Mouse (Mus musculus) gastrocnemius, postnatal 14 days (tissue): ENCODE measurements around the gene Ankrd54. TPM values are rescaled to one million over a fixed set of nuclear protein-coding genes. Genes with fewer than 3 reads are reported as not detected.

ENCODE experiments used
- DNase-seq: peaks from one replicate; pipeline ENCODE4 v3.0.0; 2021; ENCODE audit warnings: mixed read lengths
- intact Hi-C: fragments of 180-260 bp; cut with DNase I; formaldehyde crosslinking; loops from one replicate; pipeline ENCODE4 v1.15.1; 2025; ENCODE audit warnings: low total_unique reads
- total RNA-seq, 2 experiments: library from RNA; stranded (reverse); gene quantifications; 2 replicates each; pipeline ENCODE4 v1.2.3; 2021

The Ankrd54 gene
- total RNA-seq, 2 experiments from 2014 or later: 5.4 to 6.1 TPM

DNA sequence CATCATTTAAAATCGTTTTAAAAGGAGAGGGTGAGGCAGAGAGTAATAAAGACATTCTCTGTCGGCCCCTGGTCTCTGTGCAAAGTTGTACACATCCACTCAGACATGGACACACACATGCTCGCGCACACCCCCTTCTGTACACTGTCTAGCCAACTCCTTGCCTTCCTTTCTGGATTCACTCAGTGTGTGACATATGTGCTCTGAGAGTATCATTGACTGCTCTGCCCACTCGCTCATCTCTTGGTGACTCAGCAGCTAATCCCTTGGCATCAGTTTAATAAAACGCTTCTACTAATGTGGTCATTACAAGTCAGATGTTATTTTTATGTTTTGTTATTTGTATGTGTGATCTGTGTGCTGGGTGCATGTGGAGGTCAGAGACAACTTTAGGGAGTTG lies 29.6 kb upstream of the Ankrd54 start:
- no peak for DNase-seq
- intact Hi-C loops: loop anchor here (5.0 kb wide), 2 partner anchors 35 to 55 kb away; no protein-coding TSS in a partner anchor

- intact Hi-C loops: no loop called here
- no peak for DNase-seq
Observed at GRCm38 (mm10) chr15:79079567-79079966, 16.9 kb upstream of the Ankrd54 start.

DNA sequence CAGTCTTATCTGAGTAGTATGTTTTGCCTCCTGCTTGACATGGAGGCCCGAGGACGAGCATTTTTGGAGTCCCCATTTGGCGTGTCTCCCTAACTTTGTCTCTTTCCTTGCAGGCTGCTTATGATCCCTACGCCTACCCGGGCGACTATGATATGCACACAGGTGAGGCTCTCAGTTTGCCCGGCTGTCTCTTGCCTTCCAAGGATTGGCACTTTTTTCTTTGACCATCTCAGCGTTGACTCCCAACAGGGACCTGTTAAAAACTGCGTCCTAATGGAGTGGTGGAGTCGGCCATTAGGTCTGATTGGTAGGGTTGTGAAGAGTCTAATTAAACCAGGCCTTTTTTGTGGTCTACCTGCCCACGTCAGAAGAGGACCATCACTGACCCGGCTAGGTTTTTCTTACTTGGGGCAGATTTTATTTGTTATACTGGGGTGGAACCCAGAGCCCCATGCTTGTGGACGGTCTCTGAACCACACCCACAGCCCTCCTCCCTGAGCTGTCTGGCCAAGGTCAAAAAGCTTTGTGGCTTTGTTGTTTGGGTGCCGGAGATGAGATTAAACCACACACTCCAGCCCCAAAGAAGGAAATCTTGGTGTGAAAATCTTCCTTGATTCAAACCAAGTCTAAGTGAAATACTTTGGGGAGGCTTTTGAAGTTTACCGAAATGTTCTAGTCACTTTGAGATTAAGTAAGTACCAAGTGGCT lies 13.1 kb upstream of the Ankrd54 start:
- no peak for DNase-seq
- intact Hi-C loops: no loop called here

- DNase-seq: peak; percentile 88
- intact Hi-C loops: no loop called here
Observed at GRCm38 (mm10) chr15:79074913-79075532, 12.3 kb upstream of the Ankrd54 start, which contains the start of gene Eif3l. Gene Eif3l, plus strand, starts transcription at chr15:79075179.

DNA sequence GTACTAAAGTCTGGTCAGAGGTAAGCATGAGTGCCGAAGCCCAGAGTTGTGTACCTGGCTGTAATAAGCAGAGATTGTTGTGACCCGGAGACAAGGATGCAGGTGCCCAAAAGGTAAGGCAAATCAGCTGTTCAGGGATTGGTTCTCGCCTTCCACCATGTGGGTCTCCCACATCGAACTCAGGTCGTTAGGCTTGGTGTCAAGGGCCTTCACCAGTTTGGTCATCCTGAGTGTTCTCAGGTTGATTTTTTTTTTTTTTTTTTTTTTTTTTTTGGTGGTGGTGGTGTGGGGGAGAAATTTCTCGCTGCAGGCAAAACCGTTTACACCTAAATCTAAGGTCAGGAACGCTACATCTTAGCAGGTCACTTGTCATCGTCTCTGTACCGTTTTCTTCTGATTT lies 11.8 kb upstream of the Ankrd54 start:
- intact Hi-C loops: no loop called here
- no peak for DNase-seq

- intact Hi-C loops: no loop called here
- no peak for DNase-seq
Observed at GRCm38 (mm10) chr15:79073752-79074151, 11.1 kb upstream of the Ankrd54 start.

- DNase-seq: no peak
- intact Hi-C loops: no loop called here
Observed at GRCm38 (mm10) chr15:79071117-79072039, 8.7 kb upstream of the Ankrd54 start.

GRCm38 (mm10) chr15:79068416-79068815 lies 5.7 kb upstream of the Ankrd54 start:
- DNase-seq: no peak
- intact Hi-C loops: no loop called here

DNA sequence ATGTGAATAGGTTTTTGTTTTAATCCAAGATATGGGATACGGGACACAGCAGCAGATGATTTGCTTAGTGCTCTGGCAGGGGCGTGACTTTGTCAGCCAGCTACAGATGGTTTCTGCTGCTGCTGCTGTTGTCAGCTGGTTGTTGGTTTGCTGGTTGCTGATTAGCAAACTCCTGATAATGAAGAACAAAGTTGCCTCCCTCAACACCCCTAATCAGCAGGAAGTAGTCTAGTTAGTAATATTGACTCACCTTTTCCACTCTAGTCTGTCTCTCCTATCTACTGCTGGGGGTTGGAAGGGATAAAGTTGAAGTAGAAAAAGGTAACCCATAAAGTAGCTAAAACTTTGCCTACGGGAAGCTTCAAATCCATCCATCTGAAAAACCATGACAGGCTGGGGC lies 4.9 kb upstream of the Ankrd54 start:
- no peak for DNase-seq
- intact Hi-C loops: no loop called here

GRCm38 (mm10) chr15:79066276-79066675 lies 3.6 kb upstream of the Ankrd54 start:
- no peak for DNase-seq
- intact Hi-C loops: no loop called here

DNA sequence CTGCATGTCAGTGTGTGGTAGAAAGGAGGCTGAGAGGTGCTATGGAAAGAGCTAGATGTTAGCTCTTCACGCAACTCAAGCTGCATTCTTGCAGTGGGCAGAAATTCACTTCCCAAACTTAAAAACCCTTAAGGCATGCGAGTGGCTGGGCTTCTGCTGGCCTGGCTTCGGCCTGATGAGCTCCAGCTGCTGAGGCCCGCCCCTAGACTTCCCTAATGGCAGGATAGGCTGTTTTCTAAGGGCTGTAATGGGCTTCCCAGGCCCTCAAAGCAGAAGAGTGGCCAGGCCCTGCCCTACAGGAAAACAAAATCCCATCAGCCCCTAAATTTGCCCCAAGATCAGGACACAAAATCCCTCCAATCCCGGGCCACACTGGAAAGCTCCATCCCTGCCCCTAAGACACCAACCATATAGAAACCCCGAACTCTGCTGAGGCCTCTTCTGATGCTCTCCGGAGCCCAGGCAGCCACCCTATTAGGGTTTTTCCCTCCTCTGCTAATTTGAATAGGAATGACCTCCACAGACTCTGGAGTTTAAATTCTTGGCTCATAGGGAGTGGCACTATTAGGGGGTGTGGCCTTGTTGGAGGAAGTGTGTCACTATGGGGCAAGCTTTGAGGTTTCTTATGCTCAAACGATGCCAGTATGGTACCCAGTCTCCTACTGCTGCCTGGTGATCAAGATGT lies 2.5 kb upstream of the Ankrd54 start:
- peak; percentile 62 for DNase-seq
- intact Hi-C loops: no loop called here

- intact Hi-C loops: no loop called here
Observed at GRCm38 (mm10) chr15:79063160-79063740, 557 bp upstream of the Ankrd54 start.

DNA sequence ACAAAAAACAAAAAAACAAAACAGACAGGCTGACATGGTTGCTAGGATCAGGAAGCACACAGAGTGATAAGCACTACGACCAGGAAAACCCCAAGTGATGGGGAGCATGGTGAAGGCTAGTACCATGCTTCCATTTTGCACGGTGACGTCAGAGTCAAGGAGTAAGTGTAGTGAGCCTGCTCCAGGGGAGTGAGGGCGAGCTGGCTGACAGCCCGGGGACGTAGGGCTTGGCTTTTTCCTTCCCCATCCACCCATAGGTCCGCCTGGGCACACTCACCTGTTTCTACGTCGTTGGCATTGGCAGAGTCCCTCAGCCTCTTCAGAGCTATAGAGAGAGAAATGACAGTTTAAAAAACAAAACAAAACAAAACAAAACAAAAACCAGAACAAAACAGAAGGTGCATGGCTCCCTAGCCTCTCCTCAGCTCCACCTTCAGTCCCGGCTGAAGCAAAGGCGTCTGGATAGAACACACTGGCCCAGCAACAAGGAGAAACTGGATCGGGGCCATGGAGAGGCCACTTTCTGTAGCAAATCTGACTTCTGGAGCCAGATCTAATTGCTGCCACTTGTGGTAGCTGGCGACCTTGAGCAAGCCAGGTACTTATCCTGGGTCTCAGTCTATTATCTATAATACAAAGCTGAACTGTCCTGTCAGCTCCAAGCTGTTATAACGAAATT lies 1.7 kb downstream of the Ankrd54 start:
- intact Hi-C loops: no loop called here
- DNase-seq: no peak

More at GRCm38 (mm10) chr15:79063160-79063740, 557 bp upstream of the Ankrd54 start:
- DNase-seq: no peak

- DNase-seq: no peak
- intact Hi-C loops: no loop called here
Observed at GRCm38 (mm10) chr15:79057850-79058249, 4.8 kb downstream of the Ankrd54 start.

- intact Hi-C loops: no loop called here
Observed at GRCm38 (mm10) chr15:79056601-79057000, 6.1 kb downstream of the Ankrd54 start.

DNA sequence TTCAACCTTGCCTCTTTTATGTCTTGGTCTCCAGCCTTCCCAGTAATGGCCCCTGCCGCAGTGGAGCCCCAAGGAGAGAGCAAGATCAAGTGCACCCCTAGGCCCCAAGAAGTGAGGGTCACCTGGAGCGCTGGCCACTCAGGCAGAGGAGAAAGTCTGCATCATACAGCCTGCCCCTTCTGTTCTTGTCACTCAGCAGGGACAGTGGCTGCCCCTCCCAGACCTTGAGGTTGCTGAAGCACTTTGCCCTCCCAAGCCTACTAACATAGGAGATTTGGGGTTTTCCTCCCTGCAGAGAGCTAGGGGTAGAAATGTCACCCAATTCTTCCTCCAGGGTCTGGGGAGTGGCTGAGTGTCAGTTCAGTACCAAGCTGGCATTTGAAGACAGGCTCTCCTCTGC lies 10.3 kb downstream of the Ankrd54 start:
- intact Hi-C loops: no loop called here
- no peak for DNase-seq

More at GRCm38 (mm10) chr15:79056601-79057000, 6.1 kb downstream of the Ankrd54 start:
- DNase-seq: no peak

DNA sequence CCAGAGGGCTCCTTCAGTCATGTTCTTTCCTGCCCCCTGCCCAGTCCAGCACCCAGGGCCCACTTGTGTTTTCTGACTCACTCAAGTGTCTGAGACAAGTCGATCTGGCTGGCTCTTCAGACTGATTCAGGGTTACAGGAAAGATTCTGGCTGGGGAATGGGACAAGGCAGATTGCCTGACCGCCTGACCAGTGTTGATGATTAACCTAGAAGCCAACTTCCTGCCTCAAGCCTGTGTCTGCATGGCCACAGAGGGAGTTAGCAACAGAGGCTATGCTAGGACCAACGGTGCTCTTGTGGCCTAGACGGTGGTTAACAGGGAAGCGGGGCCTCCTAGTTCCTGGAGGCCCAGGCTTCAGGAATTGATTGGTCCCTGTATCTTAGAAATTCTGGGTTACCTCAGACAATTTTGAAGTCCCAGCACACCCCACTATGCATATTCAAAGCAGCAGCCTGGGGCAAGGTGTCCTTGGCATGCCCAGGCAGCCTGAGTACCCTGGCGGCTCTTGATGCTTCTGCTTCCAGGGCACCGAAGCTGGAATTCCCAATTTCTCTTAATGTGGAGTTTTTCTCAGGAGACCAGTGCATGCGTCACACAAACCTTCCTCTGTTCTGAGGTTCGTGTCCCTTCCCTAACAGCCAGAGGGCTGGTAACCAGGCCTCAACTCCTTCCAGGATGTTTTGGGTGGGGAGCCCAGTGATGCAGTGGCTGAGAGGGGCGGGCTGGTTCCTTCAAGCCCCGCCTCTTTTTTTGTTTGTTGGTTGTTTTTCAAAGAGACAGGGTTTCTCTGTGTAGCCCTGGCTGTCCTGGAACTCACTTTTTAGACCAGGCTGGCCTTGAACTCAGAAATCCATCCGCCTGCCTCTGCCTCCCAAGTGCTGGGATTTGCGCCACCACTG lies 11.0 kb downstream of the Ankrd54 start:
- intact Hi-C loops: no loop called here
- no peak for DNase-seq

DNA sequence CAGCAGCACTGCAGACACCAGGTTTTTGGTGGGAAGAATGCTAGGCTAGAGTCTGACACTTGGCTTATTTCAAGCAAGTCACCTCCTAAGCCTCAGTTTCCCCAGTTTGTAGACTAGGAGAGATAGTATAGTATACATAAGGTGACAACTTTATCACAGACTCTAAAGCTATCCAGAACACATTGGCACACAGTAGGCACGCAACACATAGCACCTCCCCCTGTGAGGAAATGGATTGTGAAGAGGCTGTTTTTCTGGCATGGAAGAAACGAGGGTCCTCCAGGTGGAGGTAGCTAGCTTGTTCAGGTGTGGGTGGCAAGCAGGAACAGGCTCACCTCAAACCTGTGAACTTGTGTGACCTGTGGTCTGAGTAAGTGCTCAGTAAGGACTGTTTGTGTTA lies 11.7 kb downstream of the Ankrd54 start:
- intact Hi-C loops: no loop called here

More for the DNA sequence above, 11.7 kb downstream of the Ankrd54 start:
- no peak for DNase-seq
